Mouse (Mus musculus) CH12.LX (cell line): ENCODE results near the gene Arhgef33.

Experiments used
- CTCF ChIP-seq, 2 experiments: IDR thresholded peaks in 1 of 2; conservative IDR thresholded peaks in 1 of 2; 2 replicates each; pipeline ENCODE4 v1.5.1; 2011 to 2012; ENCODE audit warnings: low read depth in 2 of 2, low read length in 2 of 2, improper control_type of control experiment in 1 of 2, inconsistent platforms in 1 of 2, mild to moderate bottlenecking in 1 of 2, moderate library complexity in 1 of 2
- EP300 ChIP-seq: IDR thresholded peaks from 2 replicates; pipeline ENCODE4 v1.6.1; 2011; ENCODE audit warnings: low read length, improper control_type of control experiment
- ETS1 ChIP-seq: conservative IDR thresholded peaks from 2 replicates; pipeline ENCODE4 v1.6.1; 2012; ENCODE audit warnings: low read depth, mild to moderate bottlenecking, inconsistent platforms, low read length, improper control_type of control experiment, moderate library complexity
- MAZ ChIP-seq: IDR thresholded peaks from 2 replicates; pipeline ENCODE4 v1.6.1; 2012; ENCODE audit warnings: low read depth, mild to moderate bottlenecking, inconsistent platforms, low read length, improper control_type of control experiment, moderate library complexity
- NRF1 ChIP-seq: IDR thresholded peaks from 2 replicates; pipeline ENCODE4 v1.6.1; 2014; ENCODE audit warnings: low read depth, mild to moderate bottlenecking, inconsistent platforms, low read length, improper control_type of control experiment, moderate library complexity
- POLR2A ChIP-seq: IDR thresholded peaks from 2 replicates; pipeline ENCODE4 v1.6.1; 2011; ENCODE audit warnings: low read depth, mild to moderate bottlenecking, improper control_type of control experiment, low read length
- RAD21 ChIP-seq: IDR thresholded peaks from 2 replicates; pipeline ENCODE4 v1.6.1; 2011; ENCODE audit warnings: low read depth, mild to moderate bottlenecking, low read length, improper control_type of control experiment, moderate library complexity
- SIN3A ChIP-seq: IDR thresholded peaks from 2 replicates; pipeline ENCODE4 v1.6.1; 2012; ENCODE audit warnings: low read length, improper control_type of control experiment, inconsistent platforms
- UBTF ChIP-seq: IDR thresholded peaks from 2 replicates; pipeline ENCODE4 v1.6.1; 2012; ENCODE audit warnings: low read depth, mild to moderate bottlenecking, inconsistent platforms, low read length, improper control_type of control experiment, moderate library complexity

- TF ChIP-seq CTCF (conservative IDR thresholded peaks at IDR 0.05 in 1 of 2, IDR thresholded peaks at IDR 0.05 in 1 of 2; ENCODE audit: low read depth in 2 of 2, low read length in 2 of 2): no peak
- TF ChIP-seq POLR2A: no peak
- no peak for TF ChIP-seq NRF1
- no peak for TF ChIP-seq MAZ
- TF ChIP-seq RAD21: no peak
- TF ChIP-seq SIN3A: no peak
- no peak for TF ChIP-seq EP300
- no peak for TF ChIP-seq ETS1
- TF ChIP-seq UBTF: no peak
Observed at GRCm38 (mm10) chr17:80322228-80322627, 15.0 kb downstream of the Arhgef33 start.
